ENCODE assay signal across 21 mouse cellular contexts in genomic region chr8:126529409-126529808, GRCm38 (mm10).
"Had no signal": no experiment of that assay in that cellular context is flagged by ENCODE, and none has a peak within 500 bp of the region (broad histone marks: within the 10 kb centered on the region; RNA-seq: fewer than 3 reads in every experiment).

No protein-coding gene starts in this region.

- H3K36me3 ChIP-seq: limb, embryonic 12.5 days; limb, embryonic 15.5 days; liver, embryonic 12.5 days; liver, embryonic 15.5 days; midbrain, embryonic 12.5 days; neural tube, embryonic 13.5 days; stomach, embryonic 15.5 days had no signal

- H3K4me2 ChIP-seq: limb, embryonic 12.5 days; limb, embryonic 15.5 days; liver, embryonic 12.5 days; liver, embryonic 15.5 days; midbrain, embryonic 12.5 days; neural tube, embryonic 13.5 days; stomach, embryonic 15.5 days had no signal

- H3K27ac ChIP-seq: kidney, postnatal 0 days; limb, embryonic 12.5 days; limb, embryonic 15.5 days; liver, embryonic 12.5 days; liver, embryonic 15.5 days; midbrain, embryonic 12.5 days; neural tube, embryonic 13.5 days; stomach, embryonic 15.5 days had no signal

- H3K4me1 ChIP-seq: liver, embryonic 15.5 days had no signal

- DNase-seq: kidney, adult 2 months; kidney, postnatal 25 days; layer of hippocampus, adult 9-11 months; left cerebral cortex, postnatal 4 days; lung, adult 2 months; lung, postnatal 14 days; lung, postnatal 4 days; retina, postnatal 1 day; right cerebral cortex, postnatal 25 days; thymus, postnatal 25 days had no signal

- H3K9me3 ChIP-seq: limb, embryonic 12.5 days; limb, embryonic 15.5 days; liver, embryonic 12.5 days; liver, embryonic 15.5 days; midbrain, embryonic 12.5 days; neural tube, embryonic 13.5 days; stomach, embryonic 15.5 days had no signal

- H3K4me3 ChIP-seq: layer of hippocampus, adult 2 months; limb, embryonic 12.5 days; limb, embryonic 15.5 days; liver, embryonic 12.5 days; liver, embryonic 15.5 days; midbrain, embryonic 12.5 days; myocyte; neural tube, embryonic 13.5 days; stomach, embryonic 15.5 days had no signal

- H3K27me3 ChIP-seq: limb, embryonic 15.5 days; liver, embryonic 12.5 days; liver, embryonic 15.5 days; midbrain, embryonic 12.5 days; neural tube, embryonic 13.5 days; stomach, embryonic 15.5 days had no signal

- ATAC-seq: liver, embryonic 12.5 days; midbrain, embryonic 16.5 days had no signal

- H3K9ac ChIP-seq: limb, embryonic 12.5 days; limb, embryonic 15.5 days; liver, embryonic 12.5 days; liver, embryonic 15.5 days; midbrain, embryonic 12.5 days; neural tube, embryonic 13.5 days; stomach, embryonic 15.5 days had no signal
